Mouse (Mus musculus): ENCODE data around the gene Ccdc3. TPM values are rescaled to one million over a fixed set of nuclear protein-coding genes. Genes with fewer than 3 reads are reported as not detected.

Ccdc3 gene
- total RNA-seq, 2 experiments from 2014 or later, result 15.2 to 17.7 TPM

DNA sequence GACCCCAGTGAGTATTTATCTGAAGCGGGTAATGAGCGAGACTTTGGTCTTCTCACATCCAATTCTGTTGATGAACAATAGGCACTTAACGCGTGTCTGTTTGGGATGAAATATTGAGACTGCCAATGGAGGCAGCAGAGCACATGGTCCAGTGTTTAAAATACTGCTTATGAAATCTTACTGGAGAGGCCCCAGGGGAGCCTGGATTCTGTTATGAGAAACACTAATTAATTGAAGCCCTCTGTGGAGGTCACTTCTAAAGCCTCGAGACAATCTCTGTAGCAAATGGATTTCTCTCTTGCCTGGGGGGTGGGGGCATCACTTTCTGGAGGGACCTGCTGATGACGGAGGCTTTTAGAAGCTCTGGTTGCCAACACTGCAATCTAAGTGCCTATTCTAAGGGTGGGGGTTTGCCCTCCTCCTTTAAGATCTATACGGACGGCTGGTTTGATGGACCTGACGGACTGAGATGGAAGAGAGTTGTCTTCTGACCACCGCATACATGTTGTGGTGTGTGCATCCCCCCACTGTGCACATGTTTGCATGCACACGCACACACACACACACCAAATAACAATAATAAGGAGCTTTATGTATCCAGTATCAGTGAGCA, 22.8 kb downstream of the Ccdc3 start:
- no peak for DNase-seq (ENCODE audit: low spot score in 2 of 2)

DNA sequence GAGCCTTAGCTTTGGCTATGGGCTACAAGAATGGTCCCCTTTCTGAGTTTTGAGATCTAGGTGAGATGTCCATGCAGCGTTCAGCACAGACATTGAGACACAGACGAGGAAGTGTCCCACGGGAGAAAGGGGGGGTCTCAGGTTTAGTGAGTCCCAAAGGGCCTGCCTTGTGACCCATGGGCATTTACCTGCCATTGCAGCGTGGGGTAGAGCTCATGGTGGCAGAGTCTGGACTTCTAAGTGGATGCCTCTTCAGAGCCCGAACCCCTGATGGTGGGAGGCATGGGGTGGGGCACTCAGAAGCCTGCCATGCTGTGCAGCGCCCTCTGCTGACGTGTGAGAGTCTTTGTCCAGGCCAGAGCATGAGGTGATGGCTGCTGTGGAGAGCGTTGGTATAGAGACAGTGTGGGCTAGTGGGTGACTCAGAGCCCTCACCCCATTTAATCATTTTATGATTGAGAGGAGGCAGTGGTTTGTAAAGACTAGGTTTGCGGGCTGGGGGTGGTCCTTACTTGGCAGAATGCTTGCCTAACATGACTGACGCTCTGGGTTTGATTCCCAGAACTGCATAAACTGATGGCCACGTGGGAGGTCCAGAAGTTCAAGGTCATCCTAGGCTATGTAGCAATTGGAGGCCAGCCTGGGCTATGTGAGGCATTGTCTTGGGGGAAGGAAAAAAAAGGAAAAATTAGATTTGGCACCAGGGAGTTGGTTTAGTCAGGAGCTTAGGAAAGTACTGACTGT, 23.6 kb downstream of the Ccdc3 start:
- no peak for DNase-seq (ENCODE audit: low spot score in 2 of 2)

DNA sequence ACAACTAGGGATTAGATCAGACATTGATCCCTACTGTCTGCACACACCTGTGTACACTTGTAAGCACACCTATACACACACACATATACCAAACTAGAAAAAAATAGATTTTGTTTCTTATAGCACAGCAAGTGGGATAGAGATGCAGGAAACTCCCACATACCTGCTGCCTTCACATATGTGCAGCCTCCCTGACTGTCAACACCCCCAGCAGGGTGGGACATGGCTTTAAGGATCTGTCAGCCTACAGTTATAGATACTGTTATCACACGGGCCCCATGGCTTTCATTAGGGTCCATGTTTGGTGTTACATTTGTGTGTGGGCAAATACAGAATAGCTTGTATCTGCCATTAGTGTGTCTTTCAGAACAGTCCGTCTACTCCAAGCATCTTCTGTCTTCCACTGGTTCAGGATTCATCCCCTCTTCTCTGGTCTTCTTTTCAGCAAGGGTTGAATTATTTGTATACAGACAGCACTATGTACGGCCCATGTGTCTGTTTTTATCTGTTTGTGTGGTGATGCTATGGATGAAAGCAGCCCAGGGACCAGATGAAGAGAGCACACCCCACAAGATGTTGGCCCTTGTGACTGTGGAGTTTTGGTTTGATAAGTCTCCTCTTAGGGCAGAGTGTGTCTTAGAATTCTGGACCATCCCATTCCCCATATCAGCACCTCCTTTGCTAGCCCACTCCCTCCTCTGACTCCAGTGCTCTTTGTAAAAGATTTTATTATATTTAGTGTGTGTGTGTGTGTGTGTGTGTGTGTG, 24.5 kb downstream of the Ccdc3 start:
- no peak for DNase-seq (ENCODE audit: low spot score in 2 of 2)

DNA sequence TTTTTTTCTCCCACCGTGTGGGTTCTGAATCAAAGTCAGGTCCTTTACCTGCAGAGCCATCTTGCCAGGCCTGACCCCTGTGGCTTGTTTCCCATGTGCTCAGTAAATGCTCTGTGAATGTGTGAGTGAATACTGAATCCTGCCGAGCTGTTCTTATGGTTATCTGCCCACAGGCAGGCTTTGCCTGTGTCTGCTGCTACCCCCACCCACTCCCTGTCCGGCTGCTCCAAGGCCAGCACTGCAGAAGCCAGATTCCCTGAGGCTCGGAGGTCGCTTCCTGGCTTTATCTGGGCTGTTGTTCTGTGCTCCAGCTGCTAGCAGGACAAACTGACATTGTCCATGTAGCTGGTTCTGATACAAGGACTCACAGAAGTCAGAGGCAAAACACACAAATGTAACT, 25.2 kb downstream of the Ccdc3 start:
- DNase-seq (ENCODE audit: low spot score in 2 of 2), result no peak

DNA sequence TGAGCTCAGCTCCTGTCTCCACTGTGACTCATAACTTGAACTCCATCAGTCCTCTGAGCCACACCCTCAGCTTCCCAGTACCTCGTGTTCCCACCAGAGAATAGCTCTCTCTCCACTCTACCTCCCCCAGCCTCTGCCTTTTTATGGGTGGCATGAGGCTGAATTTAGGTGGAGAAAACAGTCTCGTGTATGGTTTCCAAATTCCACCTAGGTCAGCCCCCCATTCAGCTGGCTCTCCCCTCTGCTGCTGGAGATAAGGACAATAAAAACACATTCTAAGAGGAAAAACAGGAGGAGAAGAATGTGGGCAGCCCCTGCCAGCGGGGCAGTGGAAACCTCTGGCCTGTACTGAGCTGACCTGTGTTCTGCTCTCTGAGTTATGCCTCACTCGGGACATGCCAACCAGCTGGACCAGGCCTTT, 28.4 kb downstream of the Ccdc3 start:
- no peak for DNase-seq (ENCODE audit: low spot score in 2 of 2)

DNA sequence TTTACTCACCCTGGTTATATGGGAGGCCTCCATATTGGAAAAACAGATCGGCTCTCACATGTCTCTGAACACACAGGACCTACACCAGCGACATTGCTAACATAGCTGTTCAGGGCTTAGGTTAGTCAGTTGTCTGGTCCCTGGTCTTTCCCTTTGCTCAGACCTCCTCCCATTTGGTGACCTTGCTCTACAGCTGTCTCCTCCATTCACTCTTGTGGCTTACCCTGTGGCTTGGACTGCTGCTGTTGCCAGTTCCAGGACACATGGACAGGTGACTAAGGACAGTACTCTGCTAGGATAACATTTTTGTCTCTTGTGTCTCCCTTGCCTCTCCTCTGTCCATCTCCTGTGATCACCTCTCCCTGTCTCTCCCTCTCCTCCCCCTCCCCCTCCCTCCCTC, 29.2 kb downstream of the Ccdc3 start:
- DNase-seq (ENCODE audit: low spot score in 2 of 2), result no peak

DNA sequence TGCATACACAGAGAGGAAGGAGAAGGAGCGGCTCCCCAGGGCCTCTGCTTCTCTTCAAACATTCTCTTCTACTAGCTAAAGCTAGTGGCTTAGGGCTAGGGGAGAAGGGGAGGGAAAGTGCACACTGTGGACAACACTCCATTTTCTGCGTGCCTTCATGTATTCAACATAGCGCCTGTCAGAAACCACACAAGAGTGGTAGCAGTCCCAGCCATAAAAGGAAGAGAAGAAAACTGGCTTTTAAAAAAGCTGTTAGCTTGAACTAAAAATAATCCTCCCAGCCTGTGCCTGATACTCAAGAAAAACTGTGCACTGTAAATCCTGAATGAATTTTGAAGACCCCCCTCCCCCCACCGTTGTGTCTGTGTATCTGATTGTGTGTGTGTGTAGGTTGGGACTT, 33.2 kb downstream of the Ccdc3 start:
- DNase-seq (ENCODE audit: low spot score in 2 of 2), result peak in 1 of 2 experiments; percentile 14

DNA sequence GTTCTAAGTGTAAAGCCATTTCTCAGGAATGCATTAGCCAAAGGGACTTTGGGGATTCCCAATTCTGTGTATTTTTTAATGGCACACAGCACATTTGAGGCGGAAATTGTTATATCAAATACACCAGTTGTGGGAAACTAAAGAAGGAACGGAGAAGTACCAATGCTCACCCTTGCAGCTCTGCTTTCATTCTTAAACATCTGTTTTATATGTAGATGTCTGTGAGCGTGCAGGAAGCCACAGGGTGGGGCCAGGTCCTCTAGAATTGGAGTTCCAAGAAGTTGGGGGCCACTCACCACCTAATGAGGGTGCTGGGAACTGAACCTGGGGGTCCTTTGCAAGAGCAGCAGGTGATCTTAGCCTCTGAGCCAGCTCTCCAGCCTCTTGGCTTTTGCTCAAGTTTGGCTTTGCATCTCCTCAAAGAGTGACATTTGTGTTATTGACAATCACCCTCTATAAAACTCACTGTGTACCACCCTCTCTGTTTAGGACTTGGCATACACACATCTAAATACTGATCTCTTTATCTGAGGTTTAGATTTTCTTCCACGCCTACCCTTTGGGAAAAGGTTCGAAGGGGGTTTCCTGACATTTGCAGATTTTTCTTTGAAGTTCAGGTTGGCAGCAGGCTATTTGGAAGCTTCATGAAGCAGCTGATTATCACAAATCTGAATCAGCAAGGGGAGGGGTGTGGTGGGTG, 33.9 kb downstream of the Ccdc3 start:
- DNase-seq (ENCODE audit: low spot score in 2 of 2), result no peak

DNA sequence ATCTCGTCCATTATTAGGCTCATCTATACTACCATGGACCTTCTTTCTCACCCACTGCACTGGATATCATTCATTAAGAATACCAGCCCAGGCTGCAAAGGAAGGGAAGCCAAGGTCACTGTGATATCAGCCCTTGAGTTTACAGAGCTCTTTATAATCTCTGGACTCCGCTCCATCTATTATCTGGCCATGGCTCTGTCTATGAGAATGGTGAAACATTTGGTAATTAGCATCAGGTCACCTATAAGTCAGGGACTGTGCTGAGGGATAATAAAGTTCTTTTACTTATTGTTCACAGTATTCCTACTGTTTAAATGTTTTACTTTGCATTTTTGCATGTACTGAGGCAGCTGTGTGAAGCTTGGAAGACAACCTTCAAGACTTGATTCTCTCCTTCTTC, 35.2 kb downstream of the Ccdc3 start:
- DNase-seq (ENCODE audit: low spot score in 2 of 2), result no peak

DNA sequence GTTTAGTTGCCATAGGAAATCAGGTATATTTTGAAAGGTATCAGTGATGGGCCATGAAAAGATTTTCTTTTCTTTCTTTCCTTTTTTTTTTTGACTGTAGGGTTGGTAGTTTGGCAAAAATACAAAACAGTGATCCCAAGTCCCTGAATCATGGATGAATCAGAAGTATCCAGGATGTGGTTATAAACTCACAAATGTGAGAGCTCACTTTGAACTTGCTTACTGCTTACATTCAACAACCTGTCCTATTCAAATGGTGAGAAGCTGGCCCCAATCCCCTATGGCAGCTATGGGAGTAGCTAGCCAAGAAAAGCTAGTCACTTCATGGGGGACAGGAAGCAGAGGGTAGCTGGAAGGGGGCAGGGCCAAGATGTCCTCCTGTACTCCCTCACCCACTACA, 37.1 kb downstream of the Ccdc3 start:
- no peak for DNase-seq (ENCODE audit: low spot score in 2 of 2)

DNA sequence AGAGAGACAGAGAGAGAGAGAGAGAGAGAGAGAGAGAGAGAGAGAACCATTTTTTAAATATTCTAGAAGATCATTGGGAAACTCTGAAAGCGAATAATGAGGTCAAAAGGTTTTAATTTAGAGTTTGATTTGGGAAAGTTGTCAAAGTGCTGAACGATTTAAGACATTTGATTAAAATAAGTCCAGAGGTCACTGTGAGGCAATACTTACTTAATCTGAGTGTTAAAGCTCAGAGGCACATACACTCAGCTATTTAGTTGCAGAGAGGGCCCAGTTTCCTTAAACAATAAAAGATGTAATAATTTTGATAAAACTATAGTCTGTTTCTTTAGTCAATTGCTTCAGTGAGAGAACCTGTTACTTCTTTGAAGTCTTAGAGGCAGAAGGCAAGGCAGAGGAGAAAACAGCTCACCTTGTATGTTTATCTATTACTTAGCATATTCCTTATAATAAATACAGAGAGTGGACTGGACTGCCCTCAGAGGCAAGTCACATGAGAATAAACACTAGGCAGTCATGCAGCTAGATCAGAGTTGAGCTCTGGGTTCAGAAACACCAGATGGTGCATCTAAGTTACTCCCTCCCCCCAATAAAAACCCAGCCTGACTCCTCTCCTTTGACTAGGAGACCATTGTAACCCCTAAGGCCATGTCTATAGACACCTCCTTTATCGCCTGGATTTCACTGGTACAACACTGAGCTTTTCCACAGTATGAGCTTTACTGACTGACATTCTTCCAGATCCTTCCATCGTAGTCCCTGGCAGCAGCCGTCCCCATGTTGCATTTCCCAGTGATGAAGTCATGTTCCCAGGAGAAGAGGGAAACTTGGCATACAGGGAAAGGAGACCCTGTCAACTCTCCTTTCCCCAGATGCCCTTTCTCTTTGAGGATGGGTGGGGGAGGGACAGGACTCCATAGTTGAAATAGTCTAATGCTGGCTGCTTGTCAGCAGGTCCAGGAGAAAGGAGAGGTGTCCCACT, 44.2 kb downstream of the Ccdc3 start:
- DNase-seq (ENCODE audit: low spot score in 2 of 2), result no peak

DNA sequence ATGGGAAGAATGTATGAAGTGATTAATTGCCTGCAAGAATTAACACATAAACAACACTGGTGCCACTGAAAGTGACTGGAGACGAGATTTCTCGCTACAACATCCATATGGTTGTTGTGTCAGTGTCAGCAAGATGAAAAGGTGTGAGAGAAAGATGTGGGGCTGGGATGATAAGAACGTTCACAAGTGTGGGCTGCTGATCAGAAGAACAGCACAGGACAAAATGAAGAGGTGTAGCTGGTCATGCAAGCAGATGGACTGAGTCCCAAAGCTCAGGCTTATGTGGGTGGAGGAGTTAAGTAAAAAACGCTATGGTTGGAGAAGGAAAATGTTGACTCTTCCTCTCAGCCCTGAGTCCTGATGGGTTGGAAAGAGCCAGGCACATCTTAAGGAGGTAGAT, 46.6 kb downstream of the Ccdc3 start:
- DNase-seq (ENCODE audit: low spot score in 2 of 2), result no peak

DNA sequence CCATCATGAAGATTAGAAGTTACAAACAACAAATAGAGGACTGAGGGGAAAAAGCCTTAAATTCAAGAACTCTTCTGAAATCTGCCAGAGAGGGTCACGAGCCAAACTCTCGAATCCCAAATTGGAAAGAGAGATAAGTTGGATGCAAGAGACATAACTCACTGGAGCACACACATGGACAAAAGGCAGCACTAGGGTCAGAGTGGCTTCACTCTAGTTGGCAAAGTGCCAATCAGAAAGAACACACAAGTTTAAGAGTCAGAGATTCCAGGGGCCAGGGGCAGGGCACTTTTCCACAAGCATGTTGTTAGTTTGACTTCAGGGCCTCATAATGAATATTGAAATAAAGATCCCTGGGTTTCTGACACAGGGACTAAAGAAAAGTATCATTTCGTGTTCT, 48.1 kb downstream of the Ccdc3 start:
- no peak for DNase-seq (ENCODE audit: low spot score in 2 of 2)

DNA sequence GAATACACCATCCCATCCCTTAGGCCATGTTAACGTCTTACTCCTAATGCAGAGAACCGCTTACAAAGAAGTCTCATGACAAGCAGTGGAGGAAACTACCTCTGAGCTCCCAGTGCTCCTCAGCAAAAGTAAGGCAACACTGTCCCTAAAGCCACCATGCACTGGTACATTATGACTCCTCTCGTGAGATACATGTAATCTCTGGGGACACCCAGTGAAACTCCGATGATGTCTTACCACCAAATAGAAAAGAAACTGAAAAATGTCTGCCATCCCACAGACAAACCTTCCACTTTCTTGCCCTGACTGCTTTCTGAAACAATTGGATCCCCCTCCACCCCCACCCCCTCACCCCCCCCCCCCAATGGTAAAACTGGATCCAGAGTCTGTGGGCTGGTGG, 54.6 kb downstream of the Ccdc3 start:
- no peak for DNase-seq (ENCODE audit: low spot score in 2 of 2)

DNA sequence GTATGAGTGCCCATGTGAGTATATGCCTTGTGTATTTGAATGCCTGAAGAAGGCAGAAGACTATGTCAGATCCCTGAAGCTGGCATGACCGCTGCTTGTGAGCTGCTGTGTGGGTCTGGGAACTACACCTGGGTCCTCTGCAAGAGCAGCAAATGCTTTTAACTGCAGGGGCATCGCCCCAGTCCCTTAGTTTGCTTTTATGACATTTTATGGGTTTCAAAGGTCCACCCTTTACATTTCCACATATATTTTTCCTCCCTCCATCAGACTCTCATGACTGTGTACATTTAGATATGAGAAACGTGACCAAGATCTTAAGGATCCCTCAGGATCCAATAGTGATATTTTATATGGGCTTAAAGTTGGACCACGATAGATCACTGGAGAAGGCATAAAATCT, 55.5 kb downstream of the Ccdc3 start:
- DNase-seq (ENCODE audit: low spot score in 2 of 2), result no peak

DNA sequence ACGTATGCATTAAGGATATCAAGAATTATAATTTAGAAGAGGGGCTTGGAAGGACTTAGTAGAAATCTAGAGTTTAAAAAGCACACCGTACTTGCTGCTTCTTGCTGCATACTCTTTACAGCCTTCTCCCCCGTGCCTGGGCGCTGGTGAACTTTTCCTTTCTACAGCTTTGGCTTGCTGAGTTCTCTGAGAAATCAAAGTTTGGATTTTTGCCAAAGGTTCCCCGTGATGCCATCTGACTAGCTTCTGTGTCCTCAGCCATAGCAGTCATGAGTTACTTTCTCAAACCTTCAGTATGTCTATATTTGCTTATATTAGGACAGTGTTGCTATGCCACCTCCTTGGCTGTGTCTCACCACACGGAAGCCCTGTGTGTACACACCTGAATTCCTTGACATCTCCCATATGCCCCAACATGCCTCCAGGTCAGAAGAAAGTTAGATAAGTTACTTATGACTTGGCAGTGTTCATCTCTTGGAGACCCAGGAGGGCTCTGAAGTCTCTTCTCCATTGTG, 57.2 kb downstream of the Ccdc3 start:
- no peak for DNase-seq (ENCODE audit: low spot score in 2 of 2)

DNA sequence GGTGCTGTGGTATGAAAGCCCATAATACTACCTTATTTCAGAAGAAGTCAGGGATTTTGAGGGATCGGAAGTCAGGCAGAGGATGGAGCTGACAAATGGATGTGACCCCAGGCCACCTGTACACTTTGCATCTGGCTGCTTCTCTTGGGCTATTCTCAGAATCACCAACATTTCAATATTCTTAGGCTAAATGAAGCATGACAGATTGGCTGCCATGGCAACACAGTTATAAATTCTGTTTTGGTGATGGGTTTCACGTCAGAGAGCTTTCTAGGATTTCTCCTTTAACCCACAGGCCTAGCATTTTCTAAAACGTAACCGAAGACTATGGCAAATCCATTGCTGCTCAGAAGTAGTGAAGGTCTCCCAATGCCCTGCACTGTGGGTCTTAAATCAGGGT, 59.9 kb downstream of the Ccdc3 start:
- DNase-seq (ENCODE audit: low spot score in 2 of 2), result peak; percentile 20 to 52

DNA sequence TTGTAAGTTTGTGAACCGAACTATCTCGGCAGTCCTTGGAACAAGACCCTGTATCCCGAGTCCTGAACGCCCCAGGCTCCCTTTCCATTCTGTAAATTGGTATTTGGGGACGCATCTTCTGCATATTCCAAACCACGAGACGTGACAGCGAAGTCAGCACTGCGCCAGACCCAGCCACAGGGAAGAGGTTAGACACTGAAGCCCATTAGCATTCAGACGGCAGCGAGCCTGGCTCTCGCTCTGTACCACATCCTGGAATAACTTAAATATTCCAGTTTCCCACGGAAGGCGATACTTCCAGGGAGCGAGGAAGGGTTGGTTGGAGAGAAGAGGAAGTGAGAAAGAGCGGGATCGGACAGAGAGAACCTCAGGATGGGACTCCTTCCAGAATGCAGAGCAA, 61.7 kb downstream of the Ccdc3 start:
- DNase-seq (ENCODE audit: low spot score in 2 of 2), result no peak

DNA sequence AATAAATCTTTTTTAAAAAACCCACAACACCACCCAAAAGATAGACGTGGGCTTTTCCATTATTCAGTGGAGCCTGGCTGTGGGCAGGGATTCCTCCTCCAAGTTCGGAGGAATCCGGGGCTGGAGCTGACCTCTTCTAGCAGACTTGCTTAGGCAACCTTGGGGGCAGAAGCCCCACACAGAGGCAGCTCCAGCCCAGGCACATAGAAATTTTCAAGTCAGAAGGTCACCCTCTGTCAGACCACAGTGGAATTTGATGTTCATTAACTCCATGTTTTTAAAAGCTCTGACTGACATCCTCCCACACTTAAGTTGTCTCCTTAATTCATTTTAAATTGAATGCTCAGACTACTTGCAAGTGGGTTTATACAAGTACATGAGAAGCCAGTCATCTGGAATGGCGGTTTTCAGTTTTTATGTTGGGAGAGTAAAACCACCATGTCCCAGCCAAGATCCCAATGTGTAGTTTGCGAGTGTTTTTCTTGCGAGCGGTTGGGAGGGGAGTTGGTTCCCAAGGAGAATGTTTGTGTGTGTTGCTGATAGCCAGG, 63.3 kb downstream of the Ccdc3 start:
- no peak for DNase-seq (ENCODE audit: low spot score in 2 of 2)

DNA sequence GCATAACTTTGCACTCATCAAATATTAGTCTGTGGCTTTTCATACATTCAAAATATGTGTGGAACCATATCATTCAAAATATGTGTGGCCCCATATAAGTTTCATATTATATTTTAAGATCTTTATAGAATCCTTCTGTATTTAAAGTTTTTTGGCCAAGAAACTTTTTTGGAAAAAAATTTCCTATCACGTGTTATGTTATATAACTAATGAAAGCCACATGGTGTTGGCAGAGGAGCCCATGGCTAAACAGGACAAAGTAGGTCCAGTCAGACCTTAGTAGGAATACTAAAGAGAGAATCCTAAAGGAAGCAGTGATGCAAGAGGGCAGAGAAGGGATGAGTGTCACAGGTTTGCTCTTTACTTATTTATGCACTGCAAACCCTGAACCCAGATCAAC, 65.6 kb downstream of the Ccdc3 start:
- no peak for DNase-seq (ENCODE audit: low spot score in 2 of 2)
